Mouse (Mus musculus) central nervous system, embryonic 14 days (tissue): ENCODE results near the gene Slc35a2. TPM values are rescaled to one million over a fixed set of nuclear protein-coding genes. Genes with fewer than 3 reads are reported as not detected.

Source experiments
- polyA plus RNA-seq: library from polyadenylated mRNA; depleted of rRNA; stranded (reverse); fragments of >200 nt; gene quantifications from 2 replicates; pipeline ENCODE4 v1.2.3, GENCODE M21; 2012; rRNA removed

The Slc35a2 gene
- polyA plus RNA-seq: 41.6 and 47.2 TPM in 2 replicates

DNA sequence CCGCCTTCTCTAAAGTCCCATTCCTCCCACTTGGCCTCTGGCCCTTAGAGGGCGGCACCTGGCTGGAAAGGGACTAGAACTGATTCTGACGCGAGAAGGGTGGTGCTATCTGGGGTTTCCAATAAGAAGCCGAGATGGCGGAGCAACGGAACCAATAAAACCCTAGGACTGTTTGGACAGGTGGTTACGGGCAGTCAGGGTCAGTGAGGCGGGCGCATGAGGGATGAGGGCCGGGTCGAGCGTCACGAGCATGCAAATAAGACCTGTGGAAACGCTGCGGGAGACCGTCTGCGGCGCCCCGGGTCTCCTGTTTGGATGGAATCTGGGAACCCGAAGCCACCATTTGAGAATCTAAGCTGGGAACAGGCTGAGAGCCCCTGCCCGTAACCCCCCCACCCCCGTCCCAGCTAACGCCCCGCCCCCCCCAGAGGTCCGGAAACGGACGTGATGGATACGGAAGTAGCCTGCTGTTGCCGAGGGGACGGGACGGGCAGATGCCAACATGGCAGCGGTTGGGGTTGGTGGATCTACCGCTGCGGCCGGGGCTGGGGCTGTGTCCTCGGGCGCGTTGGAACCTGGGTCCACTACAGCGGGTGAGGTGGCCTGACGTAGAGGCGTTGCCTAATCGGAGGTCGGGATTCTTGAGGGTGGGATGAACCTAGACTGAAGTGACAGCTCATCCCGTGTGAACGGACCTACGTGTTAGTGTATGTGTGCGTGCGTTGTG lies at the start of gene Slc35a2:
Gene Slc35a2, plus strand, starts transcription at position 188 of the 727 bp plus-strand sequence.

DNA sequence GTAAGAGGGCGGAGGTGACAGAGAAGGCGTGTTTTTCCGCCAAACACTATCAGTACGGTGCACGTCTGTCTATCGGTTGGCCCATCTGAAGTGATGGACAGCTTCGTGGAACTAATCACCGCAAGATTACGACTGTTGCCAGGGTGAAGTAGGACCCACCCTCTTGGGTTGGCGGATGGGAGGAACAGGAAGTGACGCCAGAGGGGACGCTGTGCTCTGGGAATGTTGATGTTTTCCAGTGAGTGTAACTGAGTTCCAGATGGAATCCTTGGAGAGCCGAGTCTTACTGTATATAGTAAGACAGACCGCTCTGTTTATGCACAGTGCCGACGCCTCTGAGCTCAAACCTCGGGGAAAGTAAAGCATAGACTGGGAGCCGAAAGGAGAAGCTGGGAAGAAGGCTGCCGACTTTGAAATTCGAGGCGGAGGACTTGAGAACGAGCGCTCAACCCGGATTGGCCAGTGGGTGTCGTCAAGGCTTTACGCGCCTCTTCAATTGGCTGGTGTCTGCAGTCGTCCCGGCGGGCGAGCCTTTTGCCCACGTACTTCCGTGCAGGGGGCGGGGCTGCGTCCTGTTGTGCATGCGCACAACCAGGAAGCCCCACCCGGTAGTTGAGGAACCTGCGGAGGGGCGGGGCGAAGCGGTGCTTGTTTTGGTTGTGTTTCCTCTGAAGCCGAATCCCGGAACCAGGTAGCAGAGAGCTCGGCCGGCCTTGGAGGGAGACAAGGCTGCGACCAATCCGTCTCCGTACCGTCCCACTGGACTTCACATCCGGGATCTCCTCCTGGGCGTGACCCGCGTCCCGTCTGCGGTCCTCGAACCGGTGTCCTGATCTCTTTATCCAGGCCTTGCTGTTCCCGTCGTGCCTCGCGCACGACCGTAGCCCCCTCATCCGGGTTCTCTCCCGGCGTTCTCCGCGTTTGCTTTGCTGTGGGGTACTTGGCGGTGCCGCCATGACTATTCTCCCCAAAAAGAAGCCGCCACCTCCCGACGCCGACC lies 42.4 kb upstream of the Slc35a2 start, which contains the start of gene Otud5:
Gene Otud5, plus strand, starts transcription at position 202 of the 1,000 bp plus-strand sequence.

DNA sequence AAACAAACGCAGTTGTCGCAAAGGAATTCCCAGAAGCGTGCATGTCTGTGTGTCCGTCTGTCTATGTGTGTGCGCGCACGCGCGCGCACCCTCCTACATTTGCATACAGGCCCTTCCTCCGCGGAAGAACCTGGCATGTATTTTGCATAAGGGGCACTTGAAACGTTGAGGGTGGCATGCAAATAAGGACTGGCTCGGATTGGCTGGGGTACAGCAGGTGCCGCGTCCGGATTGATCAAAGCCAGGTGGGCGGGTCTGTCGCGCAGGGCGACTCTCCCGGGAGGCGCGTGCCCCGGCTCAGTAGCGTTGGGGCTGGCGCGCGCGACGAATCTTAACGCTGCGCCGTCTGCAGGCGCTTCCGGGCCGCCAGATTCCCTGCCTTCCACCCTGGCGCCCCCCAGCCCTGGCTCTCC lies 5.8 kb upstream of the Slc35a2 start, which contains the start of gene Pim2:
Gene Pim2, plus strand, starts transcription at position 256 of the 413 bp plus-strand sequence.

DNA sequence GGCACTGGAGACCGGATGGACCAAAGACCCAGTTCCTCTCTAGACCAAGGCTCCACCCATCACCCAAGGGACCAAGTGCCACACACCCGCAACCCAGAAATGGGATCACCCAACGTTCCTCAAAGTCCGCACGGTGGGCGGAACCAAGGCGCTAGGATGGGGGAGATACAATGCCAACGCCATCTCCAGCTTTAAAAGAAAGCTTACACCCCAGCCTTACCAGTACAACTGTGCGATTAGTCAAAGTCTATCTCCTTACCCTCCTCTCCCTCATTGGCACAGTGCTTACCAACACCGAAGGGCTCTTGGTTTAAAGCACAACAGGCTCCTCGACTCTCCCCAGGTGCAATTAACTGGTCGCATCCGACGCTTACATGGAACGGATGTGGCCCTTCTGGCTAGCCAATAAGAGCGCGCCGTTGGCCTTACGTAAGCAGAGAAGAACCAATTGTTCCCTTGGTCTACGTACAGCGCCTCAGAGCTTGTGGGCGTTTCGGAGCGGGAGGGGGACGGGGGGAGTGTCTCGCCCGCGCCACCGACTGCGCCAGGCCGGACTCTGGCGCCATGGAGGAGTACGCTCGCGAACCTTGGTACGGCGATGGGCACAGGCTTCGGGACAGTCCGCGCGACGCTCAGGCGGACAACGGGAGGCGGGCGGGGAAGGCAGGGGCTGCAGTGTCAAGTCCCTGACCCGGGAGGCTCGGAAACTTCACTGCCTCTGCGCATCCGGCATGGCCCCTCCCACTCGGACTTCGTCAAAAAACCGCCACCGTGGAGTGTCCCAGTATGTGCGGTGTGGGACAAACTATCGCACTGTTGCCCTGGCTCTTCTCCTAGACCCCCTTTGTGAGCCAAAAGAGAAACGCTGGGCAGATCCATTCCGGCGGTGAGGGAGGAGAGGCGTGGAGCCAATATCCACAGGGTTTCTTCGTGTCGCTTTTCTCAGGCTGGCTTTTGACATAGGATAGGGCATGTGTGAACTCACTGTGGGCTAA lies 15.3 kb downstream of the Slc35a2 start, which contains the start of the genes Pqbp1 and Timm17b:
Gene Pqbp1, minus strand, starts transcription at position 390 of the 995 bp plus-strand sequence.
Gene Timm17b, plus strand, starts transcription at position 478 of the 995 bp plus-strand sequence.

DNA sequence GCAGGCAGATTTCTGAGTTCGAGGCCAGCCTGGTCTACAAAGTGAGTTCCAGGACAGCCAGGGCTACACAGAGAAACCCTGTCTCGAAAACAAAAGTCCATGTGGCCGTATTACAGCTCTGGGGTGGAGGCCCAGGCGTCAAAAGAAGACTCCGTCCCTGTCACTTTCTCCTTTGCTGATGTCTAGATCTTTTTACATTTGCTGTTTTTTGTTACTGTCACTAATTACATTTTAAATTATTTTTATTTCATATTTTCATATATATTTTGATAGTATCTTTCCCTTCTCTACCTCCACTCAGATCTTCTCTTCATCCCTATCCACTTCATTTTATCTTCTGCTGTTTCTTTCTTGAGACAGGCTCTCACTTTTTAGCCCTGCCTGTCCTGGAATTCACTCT lies 23.9 kb downstream of the Slc35a2 start, which contains the start of gene Gm10491:
Gene Gm10491, minus strand, starts transcription at position 101 of the 400 bp plus-strand sequence.

DNA sequence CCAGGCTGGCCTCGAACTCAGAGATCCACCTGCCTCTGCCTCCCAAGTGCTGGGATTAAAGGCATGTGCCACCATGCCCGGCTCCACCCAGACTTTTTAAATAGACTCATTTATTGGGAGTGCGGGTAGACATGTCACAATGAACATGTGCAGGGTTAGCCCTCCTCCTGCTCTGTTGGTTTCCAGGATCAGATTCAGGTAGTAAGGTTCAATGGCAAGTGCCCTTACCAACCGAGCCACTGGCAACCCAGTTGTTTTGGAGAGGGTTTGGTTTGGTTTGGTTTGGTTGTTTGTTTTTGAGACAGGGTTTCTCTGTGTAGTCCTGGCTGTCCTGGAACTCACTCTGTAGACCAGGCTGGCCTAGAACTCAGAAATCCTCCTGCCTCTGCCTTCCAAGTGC lies 25.4 kb downstream of the Slc35a2 start, which contains the start of gene Gm10490:
Gene Gm10490, plus strand, starts transcription at position 301 of the 400 bp plus-strand sequence.

DNA sequence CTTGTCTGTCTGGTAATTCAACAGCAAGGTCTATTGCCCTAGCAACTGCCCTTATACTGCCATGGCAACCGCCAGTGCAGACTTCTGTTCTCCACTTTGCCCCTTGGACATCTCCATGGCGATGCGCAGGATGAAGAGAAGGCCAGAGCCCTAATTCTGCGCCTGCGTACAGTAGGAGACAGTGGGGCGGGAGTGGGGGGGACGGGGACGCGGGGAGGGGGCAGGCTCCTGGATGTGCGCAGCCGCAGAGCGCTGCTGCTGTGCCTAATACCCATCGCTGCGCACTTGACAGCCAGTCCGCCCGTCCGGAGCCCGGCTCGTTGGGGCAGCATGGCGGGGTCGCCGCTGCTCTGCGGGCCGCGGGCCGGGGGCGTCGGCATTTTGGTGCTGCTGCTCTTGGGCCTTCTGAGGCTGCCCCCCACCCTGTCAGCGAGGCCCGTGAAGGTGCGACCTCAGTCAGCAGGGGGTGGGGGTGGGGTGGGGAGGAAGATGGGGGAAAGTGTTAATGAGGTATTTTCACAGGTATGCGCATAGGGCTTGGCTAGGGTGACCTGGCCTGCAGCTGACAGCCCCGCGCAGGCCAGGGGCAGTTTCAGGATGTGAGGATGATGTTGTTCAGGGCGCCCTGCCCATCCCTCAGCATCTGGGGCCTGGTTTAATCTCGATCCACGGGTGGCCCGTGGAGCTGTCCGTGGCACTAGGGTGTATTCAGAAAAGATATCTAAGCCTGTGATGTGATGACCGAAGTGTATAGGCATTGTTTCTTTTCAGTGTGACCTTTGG lies 36.0 kb downstream of the Slc35a2 start, which contains the start of gene Pcsk1n:
Gene Pcsk1n, plus strand, starts transcription at position 222 of the 783 bp plus-strand sequence.

DNA sequence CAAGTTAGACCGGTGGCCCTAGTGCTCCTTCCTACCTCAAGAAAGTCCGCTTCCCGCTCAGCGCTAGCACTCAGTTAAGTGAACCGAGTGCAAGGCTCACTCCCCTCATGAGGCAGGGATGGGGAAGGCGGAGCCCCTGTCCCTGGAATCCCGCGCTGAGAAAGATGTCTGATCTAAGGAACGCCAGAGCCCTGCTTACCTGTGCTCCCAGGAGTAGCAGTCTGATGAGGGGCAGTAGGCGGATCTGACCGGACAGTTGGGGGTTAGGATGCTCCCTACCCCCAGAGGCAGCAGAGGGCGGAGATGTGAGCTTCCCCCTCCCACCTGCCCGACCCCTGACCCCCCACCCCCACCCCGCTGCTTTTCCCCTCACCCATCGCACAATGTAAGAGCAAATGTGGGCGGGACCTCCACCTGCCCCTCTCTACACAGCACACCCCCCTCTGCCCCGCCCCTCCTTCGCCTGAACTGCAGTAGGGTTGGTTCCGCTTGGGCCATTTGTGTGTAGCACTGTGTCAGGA lies 44.5 kb downstream of the Slc35a2 start, which contains the start of gene Eras:
Gene Eras, minus strand, starts transcription at position 338 of the 521 bp plus-strand sequence.

Other genes starting within 250 kb of the Slc35a2 start
- gene Syp, start 245.6 kb upstream of the Slc35a2 start, polyA plus RNA-seq: 161 and 177 TPM in 2 replicates
- 3.5 and 6.4 TPM in 2 replicates for gene Prickle3, start 226.8 kb upstream of the Slc35a2 start, polyA plus RNA-seq
- 46.2 and 64.5 TPM in 2 replicates for gene Plp2, start 212.6 kb upstream of the Slc35a2 start, polyA plus RNA-seq
- 0.20 and 0.29 TPM in 2 replicates for gene Magix, start 202.8 kb upstream of the Slc35a2 start, polyA plus RNA-seq
- gene Gpkow, start 186.9 kb upstream of the Slc35a2 start, polyA plus RNA-seq: 29.7 and 33.7 TPM in 2 replicates
- 47.9 and 48.4 TPM in 2 replicates for gene Wdr45, start 169.7 kb upstream of the Slc35a2 start, polyA plus RNA-seq
- 0.57 and 0.83 TPM in 2 replicates for gene Gm45208, start 161.8 kb upstream of the Slc35a2 start, polyA plus RNA-seq
- gene Praf2, start 155.6 kb upstream of the Slc35a2 start, polyA plus RNA-seq: 99.6 and 106 TPM in 2 replicates
- gene Ccdc120, start 133.1 kb upstream of the Slc35a2 start, polyA plus RNA-seq: 60.1 and 61.7 TPM in 2 replicates
- gene Tfe3, start 121.5 kb upstream of the Slc35a2 start, polyA plus RNA-seq: 17.1 and 19.2 TPM in 2 replicates
- 93.9 and 102 TPM in 2 replicates for gene Gripap1, start 94.3 kb upstream of the Slc35a2 start, polyA plus RNA-seq
- gene Kcnd1, start 61.7 kb upstream of the Slc35a2 start, polyA plus RNA-seq: 4.7 and 5.3 TPM in 2 replicates
- 59.6 and 60.4 TPM in 2 replicates for gene Otud5, start 42.7 kb upstream of the Slc35a2 start, polyA plus RNA-seq
- gene Pim2, start 5.8 kb upstream of the Slc35a2 start, polyA plus RNA-seq: 19.7 and 20.8 TPM in 2 replicates
- 217 and 234 TPM in 2 replicates for gene Pqbp1, start 15.2 kb downstream of the Slc35a2 start, polyA plus RNA-seq
- gene Timm17b, start 15.3 kb downstream of the Slc35a2 start, polyA plus RNA-seq: 55.3 and 58.3 TPM in 2 replicates
- not detected in 2 replicates for gene Gm10491, start 23.8 kb downstream of the Slc35a2 start, polyA plus RNA-seq
- not detected in 2 replicates for gene Gm10490, start 25.5 kb downstream of the Slc35a2 start, polyA plus RNA-seq
- gene Pcsk1n, start 35.8 kb downstream of the Slc35a2 start, polyA plus RNA-seq: 65.2 and 75.6 TPM in 2 replicates
- gene Eras, start 44.6 kb downstream of the Slc35a2 start, polyA plus RNA-seq: 0.15 and 0.21 TPM in 2 replicates
- gene Hdac6, start 63.9 kb downstream of the Slc35a2 start, polyA plus RNA-seq: 111 and 113 TPM in 2 replicates
- gene Gata1, start 94.0 kb downstream of the Slc35a2 start, polyA plus RNA-seq: 0.33 and 0.34 TPM in 2 replicates
- gene Glod5, start 134.5 kb downstream of the Slc35a2 start, polyA plus RNA-seq: 0.26 and 0.44 TPM in 2 replicates
- gene Suv39h1, start 190.7 kb downstream of the Slc35a2 start, polyA plus RNA-seq: 52.8 and 56.5 TPM in 2 replicates
- 1.0 and 1.1 TPM in 2 replicates for gene Was, start 206.5 kb downstream of the Slc35a2 start, polyA plus RNA-seq
- gene Wdr13, start 248.9 kb downstream of the Slc35a2 start, polyA plus RNA-seq: 193 and 209 TPM in 2 replicates